Mouse (Mus musculus): ENCODE results near the gene Wwc1. TPM values are rescaled to one million over a fixed set of nuclear protein-coding genes. Genes with fewer than 3 reads are reported as not detected.
"Not testable (repeated sequence)": the region's sequence is repeated elsewhere in the genome, so short reads cannot be mapped to it uniquely, and the experiment has no call there.

Wwc1 gene
- total RNA-seq, 4 experiments from 2014 or later = 95.1 to 109 (median 101) TPM

DNA sequence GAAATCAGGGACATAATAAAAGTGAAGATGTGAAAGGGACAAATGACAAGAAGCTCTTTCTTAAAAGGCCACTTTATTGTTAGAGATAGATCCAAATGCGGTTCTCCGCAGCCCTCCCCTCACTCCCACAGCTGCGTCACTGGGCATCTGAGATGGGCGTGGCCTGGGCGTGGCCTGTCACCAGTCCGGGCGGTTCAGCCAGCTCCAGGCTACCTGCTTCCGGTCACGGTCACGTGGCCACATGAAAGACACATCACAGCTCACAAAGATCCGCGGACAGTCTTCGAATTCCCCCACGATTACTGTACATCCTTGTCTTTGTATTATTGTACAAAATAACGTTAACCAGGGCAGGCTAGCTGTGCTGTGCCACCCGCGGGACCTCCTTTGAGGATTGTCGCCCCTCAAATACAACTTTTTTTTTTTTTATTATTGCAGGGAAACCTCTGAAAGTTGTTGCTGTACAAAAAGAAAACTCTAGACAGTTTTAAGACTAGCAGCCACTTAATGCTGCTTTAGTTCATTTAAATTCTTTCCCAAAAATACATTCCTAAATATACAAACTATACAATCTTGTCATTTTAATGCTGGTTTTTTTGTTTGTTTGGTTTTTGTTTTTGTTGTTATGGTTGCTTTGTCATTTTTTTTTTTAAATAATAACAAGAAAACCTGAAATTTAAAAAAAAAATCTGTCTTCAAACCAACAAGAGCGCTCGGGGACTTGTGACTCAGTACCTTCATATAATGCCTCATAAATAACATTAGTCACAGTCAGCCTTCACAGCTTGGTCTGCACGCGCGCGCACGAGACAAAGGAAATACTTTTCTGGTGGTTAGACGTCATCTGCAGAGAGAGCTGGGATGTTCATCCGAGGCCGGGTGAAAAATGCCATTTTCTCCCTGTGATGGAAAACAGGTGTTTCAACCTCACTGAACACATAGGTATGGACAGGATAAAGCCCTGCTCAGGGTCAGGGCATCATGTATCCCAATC, 141.7 kb downstream of the Wwc1 start:
- DNase-seq (ENCODE audit: low spot score in 2 of 2) = peak; percentile 34 to 71

DNA sequence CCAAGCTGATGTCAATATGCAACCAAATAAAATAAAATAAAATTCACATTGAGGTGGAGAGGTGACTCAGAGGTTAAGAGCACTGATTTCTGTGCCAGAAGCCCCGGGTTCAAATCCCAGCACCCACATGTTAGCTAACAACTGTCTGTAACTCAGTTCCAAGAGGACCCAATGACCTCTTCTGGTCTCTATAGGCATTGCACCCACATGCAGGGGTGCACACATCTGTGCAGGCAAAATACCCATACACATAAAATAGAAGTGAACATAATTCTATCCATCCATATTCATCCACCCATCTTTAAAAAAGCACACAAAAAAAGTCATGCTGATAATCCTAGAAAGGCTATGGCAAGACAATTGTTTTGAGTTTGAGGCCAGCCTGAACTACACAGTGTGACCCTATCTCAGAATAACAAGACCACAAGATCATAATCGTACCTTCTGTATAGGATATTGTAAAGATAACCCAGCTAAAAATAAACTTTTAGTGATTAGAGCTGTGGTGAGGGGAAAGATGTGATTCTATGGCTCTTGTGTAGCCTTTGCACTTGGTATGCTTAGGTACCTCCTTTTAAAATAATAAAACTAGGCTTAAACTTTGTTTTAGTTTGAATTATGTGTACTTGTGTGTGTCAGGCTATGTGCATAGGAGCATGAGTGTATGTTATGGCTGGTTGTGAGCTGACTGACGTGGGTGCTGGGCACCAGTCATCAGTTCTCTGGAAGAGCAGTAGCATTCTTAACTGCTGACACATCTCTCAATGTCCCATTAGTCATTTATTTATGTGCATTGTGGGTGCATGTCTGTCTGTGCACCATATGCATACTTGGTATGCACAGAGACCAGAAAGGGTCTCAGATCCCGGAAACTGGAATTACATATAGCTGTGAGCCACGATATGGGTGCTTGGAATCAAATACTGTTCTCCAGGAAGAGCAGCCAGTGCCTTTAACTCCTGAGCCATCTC, 142.9 kb downstream of the Wwc1 start:
- DNase-seq (ENCODE audit: low spot score in 2 of 2) = no peak

DNA sequence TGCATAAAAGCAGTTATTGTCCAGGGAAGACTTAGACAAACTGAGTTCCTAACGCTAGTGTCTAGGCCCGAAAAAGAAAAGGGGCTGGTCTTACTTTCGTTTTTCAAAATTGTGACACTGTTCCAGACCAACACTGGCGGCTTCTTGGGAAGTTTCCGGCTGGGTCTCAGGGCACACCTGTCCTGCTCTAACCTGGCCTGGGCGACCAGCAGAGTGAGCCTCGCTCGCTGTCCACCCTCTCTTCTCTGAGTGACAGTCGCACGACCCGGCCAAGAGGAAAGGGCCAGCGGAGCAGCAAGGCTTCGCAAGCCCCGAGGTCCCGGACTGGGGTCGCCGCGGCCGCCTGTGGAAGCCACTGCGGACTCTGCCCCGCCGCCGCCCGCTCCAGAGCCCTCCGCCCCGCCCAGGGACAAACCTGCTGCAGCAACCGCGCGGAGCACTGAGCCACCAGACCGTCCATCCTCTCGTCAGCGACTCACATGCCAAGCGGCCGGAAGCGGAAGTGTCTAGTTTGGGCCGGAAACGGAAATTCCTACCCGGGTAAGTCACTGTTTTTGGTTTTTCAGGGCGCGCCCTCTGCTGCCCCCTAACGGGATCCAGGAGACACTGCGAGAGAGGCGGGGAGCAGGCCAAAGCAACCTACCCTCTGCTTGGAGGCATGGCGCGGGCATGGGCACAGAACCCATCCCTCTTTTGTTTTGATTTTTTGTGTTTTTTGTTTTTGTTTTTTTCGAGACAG, 146.1 kb downstream of the Wwc1 start, which contains the start of gene Rars:
Rars (minus strand) TSS at position 485 of the 739 bp plus-strand sequence.
- DNase-seq (ENCODE audit: low spot score in 2 of 2) = peak; percentile 78 to 85

DNA sequence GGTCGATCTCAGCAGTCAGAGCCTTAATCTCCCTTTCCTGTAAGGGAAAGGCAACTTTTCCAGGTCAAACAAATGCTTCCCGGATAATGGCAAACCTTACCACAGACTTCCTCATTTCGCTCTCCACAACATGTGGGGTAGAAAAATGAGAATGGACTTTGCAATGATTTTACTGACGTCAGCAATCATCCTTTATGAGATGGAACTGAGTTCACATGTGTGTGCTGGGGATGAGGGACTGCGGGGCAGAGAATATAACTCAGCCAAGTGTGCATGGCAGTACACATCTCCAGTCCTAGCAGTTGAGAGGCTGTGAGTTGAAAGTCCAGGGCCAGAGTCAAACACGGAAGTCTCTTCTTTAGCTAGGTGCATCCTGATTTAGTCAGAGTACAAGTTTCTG, 147.1 kb downstream of the Wwc1 start:
- no peak for DNase-seq (ENCODE audit: low spot score in 2 of 2)

DNA sequence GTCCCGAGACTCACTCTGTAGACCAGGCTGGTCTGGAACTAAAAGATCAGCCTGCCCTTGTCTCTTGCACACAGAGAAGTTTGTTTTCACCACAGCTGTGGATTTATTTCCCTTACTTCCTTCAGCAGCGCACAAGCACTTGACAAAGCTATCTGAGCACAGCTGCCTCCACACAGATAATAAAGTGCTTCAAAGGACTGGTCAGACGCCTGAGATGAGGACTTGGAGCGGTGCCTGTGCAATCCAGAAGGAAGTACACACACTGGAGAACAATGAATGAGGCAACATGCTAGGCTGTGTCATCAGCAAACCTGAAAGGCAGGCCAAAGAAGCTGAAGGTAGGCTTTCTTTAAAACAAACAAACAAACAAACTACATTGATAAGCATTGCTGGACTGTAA, 148.2 kb downstream of the Wwc1 start:
- no peak for DNase-seq (ENCODE audit: low spot score in 2 of 2)

DNA sequence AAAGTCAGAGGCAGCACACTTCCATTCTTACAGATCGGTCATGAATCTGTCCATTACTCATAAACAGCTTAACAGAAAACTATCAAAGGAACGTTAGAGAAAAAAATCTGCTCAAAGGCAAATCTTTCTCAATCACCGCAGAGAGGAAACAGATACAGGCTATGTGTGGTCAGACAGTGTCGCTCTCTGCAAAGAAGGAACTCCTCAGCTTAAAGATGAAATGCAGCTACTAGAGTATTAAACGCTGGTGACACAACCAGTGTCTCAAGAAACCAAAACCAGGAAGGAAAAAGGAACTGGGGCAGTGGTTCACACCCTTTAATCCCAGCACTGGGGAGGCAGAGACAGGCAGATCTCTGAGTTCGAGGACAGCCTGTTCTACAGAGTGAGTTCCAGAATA, 152.6 kb downstream of the Wwc1 start:
- DNase-seq (ENCODE audit: low spot score in 2 of 2) = no peak

DNA sequence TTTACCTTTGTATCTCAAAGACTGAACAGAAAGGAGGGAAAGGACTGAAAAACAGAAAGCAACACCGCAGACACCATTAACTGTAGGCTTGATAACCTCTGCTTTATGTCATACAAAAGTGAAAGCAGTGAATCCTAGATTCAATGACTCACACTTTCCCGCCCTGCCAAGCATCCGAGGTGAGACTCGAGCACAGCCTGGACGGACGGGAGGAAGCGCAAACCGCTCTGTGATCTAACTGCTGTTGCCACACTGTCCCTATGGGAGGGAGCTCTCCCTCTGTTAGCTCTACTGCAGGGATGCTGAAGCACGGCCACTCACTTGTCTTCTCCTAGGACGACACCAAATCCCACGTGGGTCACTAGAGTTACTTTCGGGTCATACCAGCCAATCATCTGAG, 164.0 kb downstream of the Wwc1 start:
- no peak for DNase-seq (ENCODE audit: low spot score in 2 of 2)

DNA sequence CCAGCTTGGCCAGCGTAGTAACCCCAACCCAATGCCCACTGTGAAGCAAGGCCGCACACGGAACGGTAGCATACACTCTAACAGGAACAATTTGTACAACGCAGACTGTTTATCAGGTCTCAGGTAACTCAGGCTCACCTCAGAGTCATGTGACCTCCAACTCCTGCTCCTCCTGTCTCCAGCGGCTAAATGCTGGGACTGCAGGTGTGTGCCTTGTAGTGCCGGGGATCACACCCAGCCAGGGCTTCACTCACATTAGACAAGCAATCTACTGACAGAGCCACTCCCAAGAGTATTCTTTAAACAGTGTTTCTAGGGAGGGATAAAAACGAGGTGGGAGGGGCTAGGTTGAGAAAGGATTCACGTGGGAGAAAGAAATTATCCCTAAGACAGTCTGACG, 168.9 kb downstream of the Wwc1 start:
- DNase-seq (ENCODE audit: low spot score in 2 of 2) = no peak

DNA sequence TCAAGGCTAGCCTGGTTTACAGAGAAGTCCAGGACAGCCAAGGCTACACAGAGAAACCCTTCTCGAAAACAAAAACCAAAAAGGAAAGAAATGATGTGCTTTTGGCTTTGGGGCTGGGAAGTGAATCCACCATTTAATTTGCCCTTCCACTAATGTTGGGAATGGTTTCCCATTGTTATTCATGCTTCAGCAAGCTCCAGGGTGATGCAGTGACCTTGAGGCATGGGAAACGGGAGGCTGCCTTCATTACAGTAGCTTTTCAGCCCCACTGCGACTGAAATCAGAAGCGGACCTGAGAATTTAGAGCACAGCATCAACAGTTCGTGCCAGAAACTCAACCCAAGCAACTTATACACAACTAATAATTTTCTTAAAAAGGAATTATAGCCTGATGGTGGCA, 179.0 kb downstream of the Wwc1 start:
- DNase-seq (ENCODE audit: low spot score in 2 of 2) = no peak

DNA sequence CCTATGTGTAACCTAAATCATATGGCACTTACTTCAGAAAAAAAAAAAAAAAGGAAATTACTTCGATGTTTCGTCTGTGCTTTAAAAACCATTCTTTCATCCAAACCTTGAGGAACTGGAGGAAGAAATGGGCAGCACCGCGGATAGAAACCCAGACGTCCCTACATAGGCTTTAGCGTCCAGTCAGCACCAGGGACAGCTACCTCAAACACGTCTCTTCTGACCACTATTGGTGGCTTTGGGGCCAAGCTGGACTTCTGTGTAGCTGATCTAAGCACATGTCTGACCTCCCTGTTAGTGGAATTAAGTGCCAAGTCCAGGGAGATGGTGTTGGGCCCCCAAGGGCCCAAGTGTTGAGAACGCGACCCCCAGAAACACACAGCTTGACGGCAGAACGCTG, 181.5 kb downstream of the Wwc1 start, which contains the start of gene Fbll1:
Fbll1 (minus strand) TSS at position 11 of the 400 bp plus-strand sequence.
- no peak for DNase-seq (ENCODE audit: low spot score in 2 of 2)

DNA sequence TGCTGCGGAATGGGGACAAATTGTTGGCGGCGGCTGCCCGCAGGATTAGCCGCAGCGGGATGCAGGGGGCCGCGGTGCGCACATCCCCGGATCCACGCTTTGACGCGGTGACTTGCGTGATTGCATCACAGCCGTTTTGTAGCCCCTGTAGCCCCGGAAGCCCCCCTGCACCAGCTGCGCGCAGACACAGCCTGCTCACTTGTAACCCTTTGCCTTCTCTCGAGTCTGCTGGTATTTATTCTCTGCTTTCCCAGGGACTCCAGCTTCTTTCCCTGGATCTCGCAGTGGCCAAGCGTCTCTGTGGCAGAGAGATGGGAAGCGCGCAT, 181.9 kb downstream of the Wwc1 start:
- peak; percentile 69 to 72 for DNase-seq (ENCODE audit: low spot score in 2 of 2)

DNA sequence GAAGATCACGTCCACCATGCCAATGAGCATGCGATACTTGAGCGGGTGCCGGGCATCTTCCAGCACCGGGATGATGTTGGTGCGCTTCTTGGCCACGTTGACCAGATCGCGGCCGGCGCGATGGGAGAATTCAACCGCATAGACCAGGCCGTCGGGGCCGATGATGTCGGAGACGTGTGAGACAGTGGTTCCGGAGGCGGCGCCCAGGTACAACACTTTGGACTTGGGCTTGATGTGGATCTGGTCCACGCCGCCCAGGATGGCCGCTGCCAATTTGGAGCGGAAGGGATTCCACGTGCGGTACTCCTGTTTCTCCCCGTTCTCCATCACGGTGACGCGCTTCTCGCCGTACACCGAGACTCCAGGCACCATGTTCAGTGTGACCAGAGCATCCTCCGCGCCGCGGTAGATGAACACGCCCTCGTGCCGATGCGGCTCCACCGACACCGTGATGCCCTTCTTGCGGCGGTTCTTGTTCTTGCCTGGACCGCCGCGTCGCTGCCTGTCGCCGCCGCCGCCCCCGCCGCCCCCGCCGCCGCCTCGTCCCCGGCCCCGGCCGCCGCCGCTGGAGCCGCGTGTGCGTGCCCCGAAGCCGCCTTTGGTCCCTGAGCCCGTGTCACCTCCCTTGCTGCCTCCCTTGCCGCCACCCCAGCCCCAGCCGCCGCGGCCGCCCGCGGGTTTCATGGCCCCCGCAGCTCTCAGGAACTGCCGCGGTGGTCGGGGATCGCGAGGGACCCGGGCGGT, 182.4 kb downstream of the Wwc1 start:
- DNase-seq (ENCODE audit: low spot score in 2 of 2) = peak; percentile 28 to 40

DNA sequence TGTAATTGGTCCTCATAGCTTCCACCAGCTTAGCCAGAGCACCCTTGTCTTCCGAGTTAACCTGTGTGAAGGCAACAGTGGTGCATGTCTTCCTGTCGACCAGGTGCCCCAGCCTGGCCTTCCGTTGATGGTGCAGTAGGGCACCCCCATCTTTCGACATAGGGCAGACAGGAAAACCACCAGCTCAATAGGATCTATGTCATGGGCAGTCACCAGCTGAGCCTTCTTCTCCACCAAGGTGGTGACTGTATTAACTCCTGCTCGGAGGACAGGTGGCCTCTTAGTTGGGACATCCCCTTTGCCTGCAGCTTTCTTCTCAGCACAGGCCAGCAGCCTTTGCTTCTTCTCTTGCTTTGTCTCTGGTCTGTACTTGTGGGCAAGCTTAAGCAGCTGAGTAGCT, 187.5 kb downstream of the Wwc1 start:
- not testable (repeated sequence) for DNase-seq (ENCODE audit: low spot score in 2 of 2)

DNA sequence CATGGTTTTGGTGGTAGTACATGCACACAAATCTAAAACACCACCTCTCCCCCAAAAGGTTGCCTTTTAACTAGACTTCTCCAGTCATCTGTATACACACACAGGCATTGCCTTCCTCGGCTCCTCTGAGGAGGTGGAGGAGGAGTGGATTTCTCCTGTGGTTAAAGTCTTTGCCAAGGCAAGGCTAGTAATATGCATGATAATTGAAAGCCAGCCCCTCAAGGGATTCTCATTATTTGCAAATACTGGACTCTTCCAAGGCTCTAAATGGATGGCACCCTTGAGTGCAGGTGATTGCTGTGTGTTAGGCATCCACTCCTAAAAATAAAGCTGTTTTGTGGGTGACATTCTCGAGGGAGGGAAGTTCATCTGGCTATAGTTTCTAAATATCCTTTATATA, 191.9 kb downstream of the Wwc1 start:
- DNase-seq (ENCODE audit: low spot score in 2 of 2) = no peak

Other genes starting within 250 kb of the Wwc1 start
- gene Pank3, start 211.0 kb downstream of the Wwc1 start, total RNA-seq (2022) = 10 to 100 TPM; 34.3 to 36.8 (median 36.1) TPM
- 10 to 100 TPM; 38.5 to 41.3 (median 41.0) TPM for gene Fbll1, start 181.6 kb downstream of the Wwc1 start, total RNA-seq (2022)
- gene Rars, start 146.0 kb downstream of the Wwc1 start, total RNA-seq (2022) = 10 to 100 TPM; 41.5 to 51.4 (median 50.0) TPM